Mouse (Mus musculus) kidney, postnatal 4 days (tissue): ENCODE measurements around the gene Zfp652.
"Not testable (repeated sequence)": the region's sequence is repeated elsewhere in the genome, so short reads cannot be mapped to it uniquely, and the experiment has no call there.

ENCODE experiments used
- DNase-seq, 2 experiments: peaks; one replicate each; pipeline ENCODE4 v3.0.0; 2021; ENCODE audit warnings: mixed read lengths in 2 of 2

Zfp652 gene

DNA sequence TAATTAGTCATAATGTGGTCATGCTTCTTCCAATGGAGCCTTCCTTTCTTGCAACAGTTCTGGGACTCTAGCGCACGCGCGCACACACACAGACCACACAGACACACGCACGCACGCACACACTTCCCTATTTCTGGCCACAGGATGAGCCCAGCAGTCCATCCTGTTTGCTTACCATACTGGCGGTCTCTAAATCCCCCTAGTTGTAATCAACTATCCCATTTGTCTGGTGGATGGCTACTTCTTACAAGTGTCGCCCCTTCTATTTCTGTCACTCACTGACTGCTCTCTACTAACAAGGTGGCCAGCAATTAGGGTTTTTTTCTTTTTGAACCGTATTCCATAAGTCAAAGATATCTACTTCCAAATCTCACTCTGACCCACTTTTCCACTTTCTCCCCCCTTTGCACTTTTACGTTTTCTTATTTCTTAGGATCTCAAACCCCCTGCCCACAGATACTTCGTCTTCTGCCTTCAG is 349 bp upstream of the Zfp652 start:
- peak; percentile 47 to 66 for DNase-seq

GRCm38 (mm10) chr11:95713225-95713810 is 845 bp downstream of the Zfp652 start:
- DNase-seq = peak; percentile 65 to 78

DNA sequence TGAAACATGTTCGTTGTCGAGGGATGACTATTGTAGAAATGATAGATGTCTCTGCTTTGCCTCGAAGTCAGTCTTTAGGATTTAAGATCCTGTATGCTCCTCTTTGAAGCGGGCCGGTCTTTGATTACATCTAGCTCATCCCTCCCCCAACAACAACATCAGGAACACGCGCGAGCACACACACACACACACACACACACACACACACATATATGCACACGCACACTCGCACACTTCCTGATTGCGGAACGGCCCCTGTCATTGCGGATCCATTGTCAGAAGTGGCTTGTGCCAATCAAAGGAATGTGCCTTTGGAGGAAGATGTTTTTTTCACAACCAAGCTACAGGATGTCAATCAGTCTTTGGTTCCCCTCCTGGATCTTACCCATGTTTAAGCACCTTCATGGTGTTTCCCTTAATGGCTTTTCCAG is 1.4 kb downstream of the Zfp652 start:
- peak; percentile 12 to 30 for DNase-seq

DNA sequence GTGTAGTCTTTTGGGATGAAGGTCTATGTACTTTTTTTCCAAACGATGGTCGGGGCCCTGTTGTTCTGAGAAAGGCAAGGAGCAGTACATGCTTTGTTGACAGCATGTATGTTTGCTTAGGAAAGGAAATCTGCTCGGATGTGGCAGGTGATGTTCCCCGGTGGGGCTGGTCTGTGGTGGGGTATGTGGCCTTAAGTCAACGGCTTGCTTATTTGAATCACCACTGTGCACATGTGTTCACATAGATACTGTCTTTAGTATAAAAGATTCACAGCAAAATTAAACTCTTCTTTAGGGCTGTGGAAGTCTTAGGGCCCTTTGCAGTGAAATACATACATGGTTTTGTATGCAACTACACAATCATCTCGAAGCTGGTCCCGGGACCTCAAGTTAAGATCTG is 1.9 kb downstream of the Zfp652 start:
- no peak for DNase-seq

- DNase-seq = no peak
Measured at GRCm38 (mm10) chr11:95716136-95716535, 3.7 kb downstream of the Zfp652 start.

DNA sequence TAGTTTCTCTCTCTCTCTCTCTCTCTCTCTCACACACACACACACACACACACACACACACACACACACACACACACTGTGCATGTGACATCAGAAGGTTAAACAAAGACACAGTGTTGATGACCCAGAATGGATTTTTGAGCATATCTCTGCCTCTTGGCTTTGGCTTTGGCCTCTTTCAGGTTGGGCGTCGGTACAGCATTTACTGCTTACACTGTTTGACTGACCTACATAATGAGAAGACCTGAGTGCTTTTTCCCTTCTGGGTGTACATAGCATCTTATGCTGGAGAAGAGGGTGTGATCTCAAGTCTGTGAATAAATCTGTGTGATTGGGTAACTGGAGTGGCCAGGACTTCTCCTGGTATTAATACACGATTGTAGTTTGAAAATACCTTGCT is 6.9 kb downstream of the Zfp652 start:
- DNase-seq = no peak

- DNase-seq = no peak
Measured at GRCm38 (mm10) chr11:95723287-95723686, 10.8 kb downstream of the Zfp652 start, which contains the start of gene B130006D01Rik. B130006D01Rik (plus strand) TSS chr11:95723587.

DNA sequence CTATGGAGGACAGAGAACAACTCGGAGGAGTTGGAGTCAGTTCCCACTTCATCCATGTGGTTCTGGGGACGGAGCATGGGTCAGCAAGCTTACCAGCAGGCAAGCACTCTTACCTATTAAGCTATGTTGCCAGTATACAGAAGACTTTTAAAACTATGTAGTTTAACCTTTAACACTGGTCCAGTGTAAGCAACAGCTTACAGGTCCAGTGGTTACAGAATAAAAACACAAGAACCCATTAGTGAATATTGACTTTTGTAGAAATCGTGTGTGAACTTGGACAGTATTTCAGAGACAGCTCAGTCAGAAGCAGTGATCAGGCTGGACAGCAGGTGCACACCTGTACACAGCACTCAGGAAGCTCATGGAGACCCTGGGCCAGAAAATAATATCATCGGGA is 12.0 kb downstream of the Zfp652 start:
- DNase-seq = no peak

DNA sequence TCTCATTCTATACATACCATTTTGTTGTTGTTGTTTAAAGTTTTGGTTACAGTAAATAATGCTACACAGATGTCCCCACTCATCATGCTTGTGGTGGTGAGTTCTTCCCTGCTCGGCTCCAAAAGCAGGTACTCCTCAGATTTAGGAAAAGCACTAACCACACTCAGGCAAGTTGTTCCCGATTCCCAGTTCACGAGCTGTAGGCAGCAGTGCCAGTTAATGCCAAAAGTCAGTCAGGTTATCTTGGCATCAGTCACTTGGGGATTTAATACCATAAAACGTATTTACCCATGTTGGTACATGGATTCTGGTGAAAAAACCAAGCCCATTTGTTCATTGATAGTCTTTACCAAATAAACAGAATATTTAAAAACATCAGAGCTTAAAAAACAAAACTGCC is 13.7 kb downstream of the Zfp652 start:
- no peak for DNase-seq

GRCm38 (mm10) chr11:95727947-95728346 is 15.5 kb downstream of the Zfp652 start:
- no peak for DNase-seq

- no peak for DNase-seq
Measured at GRCm38 (mm10) chr11:95728916-95729907, 16.7 kb downstream of the Zfp652 start.

GRCm38 (mm10) chr11:95734485-95734884 is 22.0 kb downstream of the Zfp652 start:
- no peak for DNase-seq

- peak; percentile 21 to 34 for DNase-seq
Measured at GRCm38 (mm10) chr11:95737811-95738210, 25.3 kb downstream of the Zfp652 start.

DNA sequence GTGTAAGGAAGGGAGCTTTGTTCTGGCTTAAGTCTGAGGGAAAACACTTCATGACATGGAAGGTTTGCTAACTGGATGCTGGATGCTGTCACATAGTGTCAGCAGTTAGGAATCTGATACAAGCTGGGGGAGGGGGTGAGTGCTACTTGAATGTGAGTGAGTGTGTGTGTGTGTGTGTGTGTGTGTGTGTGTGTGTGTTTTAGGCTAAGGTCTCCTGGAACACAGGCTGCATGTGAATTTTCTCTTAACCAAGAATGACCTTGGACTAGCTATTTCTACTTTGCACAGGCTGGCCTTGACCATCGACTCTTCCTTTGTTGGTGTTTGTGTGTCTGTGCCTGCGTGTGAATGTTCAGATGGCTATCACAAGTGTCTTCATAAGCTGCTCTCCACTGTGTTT is 32.0 kb downstream of the Zfp652 start:
- DNase-seq = no peak

- no peak for DNase-seq
Measured at GRCm38 (mm10) chr11:95746821-95747220, 34.3 kb downstream of the Zfp652 start.

DNA sequence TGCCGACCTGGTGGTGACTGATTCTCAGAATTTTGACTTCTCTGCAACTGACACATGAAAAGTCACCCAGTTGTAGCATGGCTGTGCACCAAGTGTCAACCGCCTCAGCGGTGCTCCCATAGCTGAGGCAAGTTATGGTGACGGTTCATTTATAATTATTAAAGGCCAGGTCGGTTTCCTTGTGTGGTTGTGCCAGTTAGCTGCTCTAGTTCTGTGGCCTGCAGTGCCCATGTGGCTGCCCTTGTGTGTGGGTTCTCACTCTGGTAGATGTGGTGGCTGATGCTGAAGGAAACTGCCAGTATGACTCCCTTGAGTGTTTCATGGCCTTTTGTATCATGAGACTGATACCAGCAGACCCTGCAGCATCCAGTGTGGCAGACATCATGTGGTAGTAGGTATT is 35.9 kb downstream of the Zfp652 start:
- no peak for DNase-seq

DNA sequence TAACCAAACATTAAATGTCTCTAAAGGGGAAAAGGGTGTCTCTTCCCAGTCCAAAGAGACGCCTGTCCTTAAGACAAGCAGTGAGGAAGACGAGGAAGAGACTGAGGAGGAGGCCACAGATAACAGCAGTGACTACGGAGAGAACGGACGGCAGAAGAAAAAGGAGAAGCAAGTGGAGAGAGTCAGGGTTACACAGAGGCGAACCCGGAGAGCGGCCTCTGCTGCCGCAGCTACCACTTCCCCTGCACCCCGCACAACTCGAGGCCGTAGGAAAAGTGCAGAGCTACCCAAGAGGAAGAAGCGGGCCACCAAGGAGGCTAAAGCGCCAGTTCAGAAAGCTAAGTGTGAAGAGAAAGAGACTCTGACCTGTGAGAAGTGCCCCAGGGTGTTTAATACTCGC is 37.1 kb downstream of the Zfp652 start:
- no peak for DNase-seq

- peak; percentile 80 to 83 for DNase-seq
Measured at GRCm38 (mm10) chr11:95750995-95751394, 38.5 kb downstream of the Zfp652 start.

DNA sequence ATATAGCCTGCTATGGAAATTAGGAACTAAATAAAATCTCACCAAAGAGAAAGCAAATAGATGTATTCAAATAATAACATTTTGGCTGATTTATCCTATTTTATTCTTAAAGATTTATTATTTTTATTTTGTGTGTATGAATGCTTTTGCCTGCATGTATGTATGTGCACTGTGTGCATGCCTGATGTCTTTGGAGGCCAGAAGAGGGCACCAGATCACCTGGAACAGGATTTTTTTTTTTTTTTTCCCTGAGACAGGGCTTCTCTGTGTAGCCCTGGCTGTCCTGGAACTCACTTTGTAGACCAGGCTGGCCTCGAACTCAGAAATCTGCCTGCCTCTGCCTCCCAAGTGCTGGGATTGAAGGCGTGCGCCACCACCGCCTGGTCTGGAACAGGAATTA is 42.7 kb downstream of the Zfp652 start:
- DNase-seq = not testable (repeated sequence)

DNA sequence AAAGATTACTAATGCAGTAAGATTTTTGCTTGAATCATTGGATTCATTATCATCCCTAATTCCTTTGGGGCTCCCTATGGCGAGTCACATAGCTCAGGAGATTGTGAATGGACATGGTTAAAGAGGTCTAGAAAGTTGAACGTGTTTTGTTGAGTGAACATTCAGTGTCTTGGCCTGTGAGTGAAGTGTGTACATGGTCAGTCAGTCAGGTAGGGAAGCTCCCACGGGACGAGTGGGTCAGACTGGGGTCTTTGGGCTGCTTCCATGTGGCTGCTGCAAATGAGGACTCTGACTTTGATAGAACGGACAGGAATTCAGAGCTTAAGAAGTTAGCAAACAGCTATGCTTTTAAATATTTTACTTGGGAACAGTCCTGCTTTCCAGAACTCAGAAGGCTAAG is 48.0 kb downstream of the Zfp652 start:
- no peak for DNase-seq

DNA sequence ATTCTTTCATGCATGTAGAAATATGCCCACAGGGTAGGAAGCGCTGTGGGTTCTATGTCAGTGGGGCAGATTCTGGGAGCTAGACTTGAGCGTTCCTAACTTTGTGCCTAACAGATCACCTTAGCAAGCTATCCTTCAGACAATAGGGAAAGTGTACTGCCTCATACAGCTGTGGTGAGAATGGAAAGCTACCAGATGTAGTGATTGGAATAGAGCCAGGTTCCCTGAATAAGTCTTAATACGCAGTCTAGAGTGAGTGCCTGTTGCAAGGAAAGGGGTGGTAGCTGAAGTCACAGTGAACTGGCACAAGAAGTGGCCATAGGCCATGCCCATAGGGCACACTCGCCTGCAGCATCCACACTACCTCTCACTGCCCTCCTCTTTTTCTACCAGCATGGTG is 50.5 kb downstream of the Zfp652 start:
- DNase-seq = no peak

GRCm38 (mm10) chr11:95764806-95765205 is 52.3 kb downstream of the Zfp652 start:
- DNase-seq = no peak

GRCm38 (mm10) chr11:95765334-95765733 is 52.9 kb downstream of the Zfp652 start:
- DNase-seq = no peak

- DNase-seq = no peak
Measured at GRCm38 (mm10) chr11:95768244-95768643, 55.8 kb downstream of the Zfp652 start.
